Mouse (Mus musculus) lung, embryonic 16.5 days (tissue): ENCODE results near the gene Dock9. TPM values are rescaled to one million over a fixed set of nuclear protein-coding genes. Genes with fewer than 3 reads are reported as not detected.

ENCODE experiments used
- ATAC-seq: fragments of 200-750 bp; cut with Nextera tagmentation; 2 replicates; pipeline ENCODE4 v1.8.0; 2017; ENCODE audit warnings: low read depth, mild to moderate bottlenecking, moderate library complexity
- H3K27ac ChIP-seq: fragments of 300-500 bp; sonication (generic); 2 replicates; pipeline ENCODE4 v1.5.1; 2014; ENCODE audit warnings: mild to moderate bottlenecking, control low read depth, low read length
- H3K27me3 ChIP-seq: fragments of 300-500 bp; sonication (generic); 2 replicates; pipeline ENCODE4 v1.6.1; 2014; ENCODE audit warnings: low read depth, low read length, mixed read lengths; ENCODE audit not compliant: control insufficient read depth, insufficient read depth
- H3K36me3 ChIP-seq: fragments of 300-500 bp; sonication (generic); 2 replicates; pipeline ENCODE4 v1.6.1; 2014; ENCODE audit warnings: low read length; ENCODE audit not compliant: control insufficient read depth, insufficient read depth
- H3K4me1 ChIP-seq: fragments of 300-500 bp; sonication (generic); replicated peaks from 2 replicates; pipeline ENCODE4 v1.6.1; 2014; ENCODE audit warnings: low read length, mixed read lengths; ENCODE audit not compliant: control insufficient read depth, insufficient read depth
- H3K4me2 ChIP-seq: fragments of 300-500 bp; sonication (generic); 2 replicates; pipeline ENCODE4 v1.6.1; 2014; ENCODE audit warnings: low read depth, low read length, control low read depth
- H3K4me3 ChIP-seq: fragments of 300-500 bp; sonication (generic); 2 replicates; pipeline ENCODE4 v1.5.1; 2014; ENCODE audit warnings: mild to moderate bottlenecking, low read length, control low read depth
- H3K9ac ChIP-seq: fragments of 300-500 bp; sonication (generic); 2 replicates; pipeline ENCODE4 v1.6.1; 2014; ENCODE audit warnings: low read length, control low read depth
- H3K9me3 ChIP-seq: fragments of 300-500 bp; sonication (generic); 2 replicates; pipeline ENCODE4 v1.6.1; 2016; ENCODE audit warnings: low read length; ENCODE audit not compliant: control insufficient read depth
- WGBS: fragments of 180-500 bp; shearing (Covaris S2); extraction: QIAGEN DNeasy Blood & Tissue Kit; methylation state at CpG from one replicate; pipeline ENCODE4 v1.1.7; 2014; 5-methylcytosine and 5-hydroxymethylcytosine counted together
- polyA plus RNA-seq: library from polyadenylated mRNA; unstranded; fragments of >200 nt; fragmentation: Nextera tagmentation; extraction: Ambion mirVana; gene quantifications from 2 replicates; pipeline ENCODE4 v1.2.1, GENCODE M21; 2015

Dock9 gene
- polyA plus RNA-seq, 1 experiment from 2014 or later: 14.3 TPM

GRCm38 (mm10) chr14:121606433-121606832 lies 191.2 kb downstream of the Dock9 start:
- no peak overlapping the region for H3K4me2 ChIP-seq
- H3K9ac ChIP-seq: no peak overlapping the region
- no peaks in the 10 kb centered on the region for H3K9me3 ChIP-seq
- 68% methylated on average over 7 of the region's 7 CpGs for WGBS
- peaks cover 8% of the 10 kb centered on the region for H3K4me1 ChIP-seq
- H3K4me3 ChIP-seq: no peak overlapping the region
- no peaks in the 10 kb centered on the region for H3K27me3 ChIP-seq
- H3K27ac ChIP-seq: no peak overlapping the region
- ATAC-seq: 0 out of 2 replicates have a peak, but pooled peaks have one; percentile 49
- peaks cover 2% of the 10 kb centered on the region; the same call in 1 of the 2 replicates for H3K36me3 ChIP-seq

GRCm38 (mm10) chr14:121605260-121605659 lies 192.4 kb downstream of the Dock9 start:
- H3K4me2 ChIP-seq: no peak overlapping the region
- H3K4me3 ChIP-seq: no peak overlapping the region
- H3K36me3 ChIP-seq: peaks cover 2% of the 10 kb centered on the region; the same call in 1 of the 2 replicates
- 59% methylated on average over 7 of the region's 7 CpGs for WGBS
- no peak overlapping the region for H3K27ac ChIP-seq
- H3K27me3 ChIP-seq: no peaks in the 10 kb centered on the region
- H3K9ac ChIP-seq: no peak overlapping the region
- H3K9me3 ChIP-seq: no peaks in the 10 kb centered on the region
- peak; percentile 49 for ATAC-seq
- peaks cover 8% of the 10 kb centered on the region for H3K4me1 ChIP-seq

DNA sequence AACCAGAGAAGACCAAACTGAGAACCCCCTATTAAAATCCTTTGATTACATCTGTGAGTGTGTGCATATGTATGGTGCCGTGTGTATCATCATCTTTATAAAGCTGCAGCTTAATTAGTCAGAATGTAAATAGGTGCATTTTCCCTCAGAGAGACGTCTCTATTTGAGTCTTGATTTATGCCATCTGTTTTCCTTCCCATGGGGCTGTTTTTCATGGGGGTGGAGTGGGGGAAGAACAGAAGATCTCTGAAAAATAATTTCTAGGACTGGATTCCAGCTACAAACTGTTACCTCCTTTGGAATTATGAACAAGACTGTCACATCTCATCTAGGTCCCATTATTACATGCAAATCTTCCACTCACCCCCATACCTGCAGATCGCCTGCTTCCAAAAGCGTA lies 193.1 kb downstream of the Dock9 start:
- H3K27ac ChIP-seq: no peak overlapping the region
- H3K4me2 ChIP-seq: no peak overlapping the region
- no peaks in the 10 kb centered on the region for H3K27me3 ChIP-seq
- ATAC-seq: no peak
- 80% methylated on average over 4 of the region's 4 CpGs for WGBS
- peaks cover 8% of the 10 kb centered on the region for H3K4me1 ChIP-seq
- no peaks in the 10 kb centered on the region for H3K9me3 ChIP-seq
- H3K4me3 ChIP-seq: no peak overlapping the region
- peaks cover 2% of the 10 kb centered on the region; the same call in 1 of the 2 replicates for H3K36me3 ChIP-seq
- no peak overlapping the region for H3K9ac ChIP-seq

- Histone ChIP-seq H3K4me3 (no peak overlapping the region), H3K9ac (no peak overlapping the region), H3K27me3 (no peaks in the 10 kb centered on the region), H3K9me3 (no peaks in the 10 kb centered on the region), H3K36me3 (peaks cover 2% of the 10 kb centered on the region; the same call in 1 of the 2 replicates), H3K4me2 (no peak overlapping the region), H3K4me1 (peaks cover 8% of the 10 kb centered on the region), H3K27ac (no peak overlapping the region)
- 80% methylated on average over 6 of the region's 6 CpGs for WGBS
- no peak for ATAC-seq
These were observed 195.0 kb downstream of the Dock9 start for GRCm38 (mm10) chr14:121602610-121603009.

- Histone ChIP-seq H3K4me3 (no peak overlapping the region), H3K9ac (no peak overlapping the region), H3K27ac (no peak overlapping the region), H3K27me3 (no peaks in the 10 kb centered on the region), H3K4me1 (peaks cover 5% of the 10 kb centered on the region), H3K9me3 (no peaks in the 10 kb centered on the region), H3K4me2 (no peak overlapping the region), H3K36me3 (no peaks in the 10 kb centered on the region)
- WGBS: 88% methylated on average over 4 of the region's 4 CpGs
- ATAC-seq: no peak
These were observed 197.1 kb downstream of the Dock9 start for GRCm38 (mm10) chr14:121600538-121600937.

DNA sequence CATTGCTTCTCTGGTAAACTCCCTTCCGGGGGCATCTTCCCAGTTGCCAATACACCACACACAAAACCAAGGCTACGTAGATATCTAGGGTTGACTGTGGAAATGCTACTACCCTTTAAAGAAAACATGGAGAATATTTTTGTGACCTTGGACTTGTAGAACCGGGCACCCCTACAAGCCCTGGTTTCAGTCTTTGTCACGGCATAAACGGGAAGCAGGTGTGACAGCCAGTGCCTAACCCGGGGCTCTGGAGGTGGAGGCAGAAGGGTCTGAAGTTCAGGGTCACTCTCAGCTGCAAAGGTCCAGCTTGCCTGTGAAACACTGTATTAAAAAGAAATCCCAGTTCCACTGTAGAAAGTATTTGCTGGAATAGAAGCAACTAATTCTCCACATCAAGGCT lies 200.6 kb downstream of the Dock9 start:
- H3K9ac ChIP-seq: no peak overlapping the region
- H3K4me3 ChIP-seq: no peak overlapping the region
- ATAC-seq: no peak
- 78% methylated on average over 6 of the region's 6 CpGs for WGBS
- H3K36me3 ChIP-seq: no peaks in the 10 kb centered on the region
- H3K4me1 ChIP-seq: peaks cover 20% of the 10 kb centered on the region
- no peak overlapping the region for H3K4me2 ChIP-seq
- H3K9me3 ChIP-seq: no peaks in the 10 kb centered on the region
- no peaks in the 10 kb centered on the region for H3K27me3 ChIP-seq
- H3K27ac ChIP-seq: no peak overlapping the region

GRCm38 (mm10) chr14:121596631-121597030 lies 201.0 kb downstream of the Dock9 start:
- Histone ChIP-seq H3K27me3 (no peaks in the 10 kb centered on the region), H3K4me2 (no peak overlapping the region), H3K9me3 (no peaks in the 10 kb centered on the region), H3K27ac (no peak overlapping the region), H3K36me3 (no peaks in the 10 kb centered on the region), H3K9ac (no peak overlapping the region), H3K4me3 (no peak overlapping the region), H3K4me1 (peaks cover 22% of the 10 kb centered on the region)
- no peak for ATAC-seq
- 79% methylated on average over 9 of the region's 9 CpGs for WGBS

GRCm38 (mm10) chr14:121594684-121595083 lies 203.0 kb downstream of the Dock9 start:
- H3K4me2 ChIP-seq: no peak overlapping the region
- peaks cover 22% of the 10 kb centered on the region for H3K4me1 ChIP-seq
- no peak for ATAC-seq
- no peaks in the 10 kb centered on the region for H3K36me3 ChIP-seq
- H3K9me3 ChIP-seq: no peaks in the 10 kb centered on the region
- no peak overlapping the region for H3K27ac ChIP-seq
- 51% methylated on average over 5 of the region's 5 CpGs for WGBS
- H3K27me3 ChIP-seq: no peaks in the 10 kb centered on the region
- H3K9ac ChIP-seq: no peak overlapping the region
- H3K4me3 ChIP-seq: no peak overlapping the region

DNA sequence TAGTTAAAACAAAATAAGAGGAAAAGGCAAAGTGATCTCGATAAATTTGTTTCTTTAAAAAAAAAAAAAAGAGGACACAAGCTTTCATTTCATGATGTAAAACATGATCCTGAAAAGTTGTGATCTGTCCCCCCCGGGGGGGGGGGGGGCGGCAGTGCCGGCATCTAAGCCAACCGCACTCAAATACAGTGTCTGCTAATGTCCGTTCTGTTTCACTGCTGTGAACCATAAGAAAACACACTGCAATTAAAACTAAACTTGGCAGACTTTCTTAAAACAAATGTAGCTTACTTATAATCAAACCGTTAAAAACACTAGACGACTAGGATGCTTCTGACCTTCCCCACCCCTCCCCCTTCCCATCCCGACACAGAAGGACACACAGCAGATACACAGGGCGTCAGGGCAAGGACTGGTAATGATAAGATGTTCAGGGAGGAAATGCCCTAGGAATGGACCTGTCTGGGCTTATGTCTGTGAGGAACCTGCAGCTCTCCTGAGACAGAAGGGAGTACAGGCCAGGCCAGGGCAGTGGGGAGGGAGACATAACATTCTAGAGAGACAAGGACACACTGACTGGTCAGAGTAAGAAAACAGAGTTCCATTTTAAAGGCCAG lies 204.2 kb downstream of the Dock9 start:
- Histone ChIP-seq H3K4me1 (peaks cover 25% of the 10 kb centered on the region), H3K4me2 (no peak overlapping the region), H3K9me3 (no peaks in the 10 kb centered on the region), H3K4me3 (no peak overlapping the region), H3K27ac (no peak overlapping the region), H3K36me3 (no peaks in the 10 kb centered on the region), H3K27me3 (no peaks in the 10 kb centered on the region), H3K9ac (no peak overlapping the region)
- 40% methylated on average over 10 of the region's 10 CpGs for WGBS
- ATAC-seq: peak; percentile 64
